Mouse (Mus musculus) thymus, postnatal 14 days (tissue): Measurements from ENCODE around the gene Gm49322.
"Not testable (repeated sequence)": the region's sequence is repeated elsewhere in the genome, so short reads cannot be mapped to it uniquely, and the experiment has no call there.

Experiments used
- DNase-seq: peaks from one replicate; pipeline ENCODE4 v3.0.0; 2021

The Gm49322 gene

GRCm38 (mm10) chr10:80613821-80614220, 8.0 kb downstream of the Gm49322 start:
- no peak for DNase-seq

- DNase-seq = peak; percentile 60
Measured at GRCm38 (mm10) chr10:80614351-80614750, 8.5 kb downstream of the Gm49322 start.

GRCm38 (mm10) chr10:80618181-80618580, 12.4 kb downstream of the Gm49322 start:
- DNase-seq = peak; percentile 86

GRCm38 (mm10) chr10:80619465-80620244, 13.8 kb downstream of the Gm49322 start:
- no peak for DNase-seq

GRCm38 (mm10) chr10:80620365-80620764, 14.5 kb downstream of the Gm49322 start:
- no peak for DNase-seq

GRCm38 (mm10) chr10:80620796-80621689, 15.2 kb downstream of the Gm49322 start:
- DNase-seq = peak; percentile 43

- no peak for DNase-seq
Measured at GRCm38 (mm10) chr10:80621690-80621939, 15.8 kb downstream of the Gm49322 start.

GRCm38 (mm10) chr10:80621940-80622660, 16.3 kb downstream of the Gm49322 start:
- DNase-seq = peak; percentile 99

- DNase-seq = peak; percentile 89
Measured at GRCm38 (mm10) chr10:80622661-80623456, 17.0 kb downstream of the Gm49322 start, which contains the start of gene Csnk1g2. Csnk1g2 (plus strand) TSS chr10:80622838.

GRCm38 (mm10) chr10:80623457-80624191, 17.8 kb downstream of the Gm49322 start:
- DNase-seq = peak; percentile 90

- DNase-seq = no peak
Measured at GRCm38 (mm10) chr10:80625764-80626163, 19.9 kb downstream of the Gm49322 start.

GRCm38 (mm10) chr10:80627685-80628084, 21.9 kb downstream of the Gm49322 start:
- no peak for DNase-seq

GRCm38 (mm10) chr10:80628925-80629324, 23.1 kb downstream of the Gm49322 start:
- DNase-seq = no peak

GRCm38 (mm10) chr10:80635345-80635744, 29.5 kb downstream of the Gm49322 start:
- no peak for DNase-seq

- no peak for DNase-seq
Measured at GRCm38 (mm10) chr10:80646936-80647335, 41.1 kb downstream of the Gm49322 start.

GRCm38 (mm10) chr10:80649910-80650309, 44.1 kb downstream of the Gm49322 start:
- DNase-seq = not testable (repeated sequence)

- DNase-seq = no peak
Measured at GRCm38 (mm10) chr10:80650392-80650791, 44.6 kb downstream of the Gm49322 start.

- no peak for DNase-seq
Measured at GRCm38 (mm10) chr10:80653156-80653720, 47.4 kb downstream of the Gm49322 start.

- DNase-seq = no peak
Measured at GRCm38 (mm10) chr10:80654866-80655265, 49.0 kb downstream of the Gm49322 start.

GRCm38 (mm10) chr10:80655406-80656129, 49.7 kb downstream of the Gm49322 start:
- DNase-seq = no peak
